Mouse (Mus musculus): ENCODE measurements around the gene Osgin1.

DNA sequence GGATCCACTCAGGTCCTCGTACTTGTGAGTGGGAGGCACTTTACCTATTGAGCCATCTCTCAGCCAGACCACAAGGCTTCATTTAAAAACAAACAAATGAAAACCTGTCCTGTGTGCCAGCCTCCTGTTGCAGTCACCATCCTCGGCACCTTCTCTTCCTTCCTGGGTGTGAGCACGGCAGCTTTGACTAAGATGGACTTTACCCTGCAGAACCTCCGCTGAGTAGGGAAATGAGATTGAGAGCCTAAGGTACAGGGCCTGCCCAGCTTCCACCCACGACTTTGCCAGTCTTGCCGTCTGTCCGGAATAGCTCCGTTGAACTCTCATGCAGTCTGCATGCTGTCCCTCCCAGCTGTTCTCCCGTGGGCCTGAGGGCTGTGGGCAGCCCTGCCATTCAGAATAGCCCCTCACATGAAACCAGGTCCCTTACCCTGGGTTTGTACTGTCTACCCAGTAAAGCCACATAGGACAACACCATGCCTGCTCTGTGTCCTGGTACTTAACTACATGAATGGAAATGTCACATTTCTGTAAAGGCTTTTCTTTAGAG lies 33.7 kb upstream of the Osgin1 start:
- TF ChIP-seq EP300 (IDR thresholded peaks at IDR 0.05; ENCODE audit: insufficient read depth, low read depth, low read length) (no peak), CTCF (IDR thresholded peaks at IDR 0.05) (no peak), POLR2A (IDR thresholded peaks at IDR 0.05; ENCODE audit: insufficient read depth, low read depth, low read length) (no peak)
